8 mouse cellular contexts compared by ENCODE assay signal in genomic region chr4:48124773-48125469, GRCm38 (mm10). TPM values are rescaled to one million over a fixed set of nuclear protein-coding genes. Genes with fewer than 3 reads are reported as not detected.
A peak's percentile ranks its signal among the peaks of the same experiment; 100 is the strongest.
DNase-seq lines count a peak whose midpoint lies in the region; ATAC-seq lines count a peak whose summit lies in the region.

Gene Stx17 (plus strand): TSS chr4:48124915.

- H3K9me3 ChIP-seq in hindbrain, embryonic 15.5 days: no peaks in the 10 kb centered on the region

- peak within 1 kb of the TSS; percentile 79 for H3K4me2 ChIP-seq in hindbrain, embryonic 15.5 days

- ATAC-seq in hindbrain, embryonic 15.5 days (ENCODE audit: low FRiP score, low read depth): peak; percentile 100

- peak within 1 kb of the TSS; percentile 66 for H3K27ac ChIP-seq in hindbrain, embryonic 15.5 days (replicated peaks)

- WGBS in hindbrain, embryonic 15.5 days: 1% methylated on average over 57 of the region's 58 CpGs

- peak within 1 kb of the TSS; percentile 89 for H3K4me3 ChIP-seq in hindbrain, embryonic 15.5 days

- peaks cover 8% of the 10 kb centered on the region; the same call in 1 of the 2 replicates for H3K4me1 ChIP-seq in hindbrain, embryonic 15.5 days (replicated peaks)

- peak; percentile 34 for DNase-seq in WW6 (ENCODE audit: low read depth, low spot score)
- peak; percentile 76 to 83 for DNase-seq in cerebellum, postnatal 36 days
- DNase-seq in frontal cortex, postnatal 36 days (ENCODE audit: low spot score in 2 of 2): peak; percentile 82 to 87
- DNase-seq in left cerebral cortex, adult 11 months (ENCODE audit: low spot score): peak; percentile 78
- peak; percentile 92 for DNase-seq in lung, postnatal 36 days
- peak; percentile 95 for DNase-seq in retina, embryonic 14.5 days (ENCODE audit: low spot score)
- DNase-seq in thymus, postnatal 36 days: peak; percentile 86 to 88

- no peaks in the 10 kb centered on the region for H3K36me3 ChIP-seq in hindbrain, embryonic 15.5 days

- H3K9ac ChIP-seq in hindbrain, embryonic 15.5 days: peak within 1 kb of the TSS; percentile 91

- H3K27me3 ChIP-seq in hindbrain, embryonic 15.5 days: no peaks in the 10 kb centered on the region

RNA-seq across cellular contexts. Expression of gene Stx17, which starts in this region (rescaled TPM):
- 24.1 and 24.7 TPM in 2 replicates for polyA plus RNA-seq in hindbrain, embryonic 15.5 days (2015; fragmentation: Nextera tagmentation; extraction: Ambion mirVana)

Comparison
In these comparisons a context has a peak if more than half of its experiments do, and no peak if none do; other contexts are left out.
1. Peak in every context shown above with its lines: DNase-seq, ATAC-seq, H3K4me3 ChIP-seq and H3K27ac ChIP-seq.
2. DNase-seq: peak in every context shown above with its lines; median percentile 95 in retina, embryonic 14.5 days; 92 in lung, postnatal 36 days; 87 in thymus, postnatal 36 days; 84 in frontal cortex, postnatal 36 days; 80 in cerebellum, postnatal 36 days; 78 in left cerebral cortex, adult 11 months; 34 in WW6.